Mouse (Mus musculus) cerebellum, adult 2 months (tissue): Measurements from ENCODE around the gene Hist1h4b. TPM values are rescaled to one million over a fixed set of nuclear protein-coding genes. Genes with fewer than 3 reads are reported as not detected.

ENCODE experiments used
- DNase-seq, 2 experiments: peaks; one replicate each; pipeline ENCODE4 v3.0.0; 2021
- H3K27ac ChIP-seq: fragments of 200-500 bp; 2 replicates; pipeline ENCODE4 v1.5.1; 2012; ENCODE audit warnings: low read length, control low read depth, inconsistent platforms; ENCODE audit not compliant: insufficient read depth
- H3K27me3 ChIP-seq: fragments of 200-500 bp; 2 replicates; pipeline ENCODE4 v1.6.1; 2012; ENCODE audit warnings: inconsistent platforms, mild to moderate bottlenecking, low read length, moderate library complexity; ENCODE audit not compliant: control insufficient read depth, insufficient read depth
- H3K4me1 ChIP-seq: fragments of 200-500 bp; 2 replicates; pipeline ENCODE4 v1.6.1; 2011; ENCODE audit warnings: low read length; ENCODE audit not compliant: control insufficient read depth, insufficient read depth
- H3K4me3 ChIP-seq: fragments of 200-500 bp; replicated peaks from 2 replicates; pipeline ENCODE3; 2011; ENCODE audit warnings: mild to moderate bottlenecking, low read depth, low read length, control low read depth; ENCODE audit not compliant: insufficient read depth
- CTCF ChIP-seq: fragments of 200-500 bp; IDR thresholded peaks from 2 replicates; pipeline ENCODE4 v1.5.1; 2011; ENCODE audit warnings: low read depth, mild to moderate bottlenecking, control low read depth, low read length, moderate library complexity, borderline replicate concordance; ENCODE audit not compliant: insufficient read depth
- POLR2A ChIP-seq: fragments of 200-500 bp; IDR thresholded peaks from 2 replicates; pipeline ENCODE4 v1.6.1; 2011; ENCODE audit warnings: low read length, control low read depth, borderline replicate concordance; ENCODE audit not compliant: insufficient read depth
- WGBS: fragments of 180-500 bp; shearing (Covaris S2); methylation state at CpG from one replicate; pipeline ENCODE4 v1.1.7; 2018; 5-methylcytosine and 5-hydroxymethylcytosine counted together
- polyA plus RNA-seq: library from polyadenylated mRNA; depleted of rRNA; stranded (reverse); fragments of >200 nt; gene quantifications from 2 replicates; pipeline ENCODE4 v1.2.3, GENCODE M21; 2012

Hist1h4b gene
- polyA plus RNA-seq, 1 experiment: 4.8 TPM

- Histone ChIP-seq H3K4me1 (no peaks in the 10 kb centered on the region), H3K27me3 (no peaks in the 10 kb centered on the region), H3K4me3 (peak overlapping the region; percentile 23), H3K27ac (peak overlapping the region; percentile 42)
- DNase-seq: peak in 1 of 2 experiments; percentile 29
- WGBS: 3% methylated on average over 18 of the region's 23 CpGs
- TF ChIP-seq CTCF (no peak), POLR2A (no peak)
Measured at GRCm38 (mm10) chr13:23757211-23757773, 479 bp downstream of the Hist1h4b start.

- Histone ChIP-seq H3K4me1 (no peaks in the 10 kb centered on the region; the same call in 1 of the 2 replicates), H3K4me3 (no peak overlapping the region), H3K27ac (no peak overlapping the region), H3K27me3 (no peaks in the 10 kb centered on the region)
- 24% methylated on average over 3 of the region's 3 CpGs for WGBS
- no peak for TF ChIP-seq CTCF
- no peak for TF ChIP-seq POLR2A
- DNase-seq: no peak
Measured at GRCm38 (mm10) chr13:23757921-23758320, 1.1 kb downstream of the Hist1h4b start.

DNA sequence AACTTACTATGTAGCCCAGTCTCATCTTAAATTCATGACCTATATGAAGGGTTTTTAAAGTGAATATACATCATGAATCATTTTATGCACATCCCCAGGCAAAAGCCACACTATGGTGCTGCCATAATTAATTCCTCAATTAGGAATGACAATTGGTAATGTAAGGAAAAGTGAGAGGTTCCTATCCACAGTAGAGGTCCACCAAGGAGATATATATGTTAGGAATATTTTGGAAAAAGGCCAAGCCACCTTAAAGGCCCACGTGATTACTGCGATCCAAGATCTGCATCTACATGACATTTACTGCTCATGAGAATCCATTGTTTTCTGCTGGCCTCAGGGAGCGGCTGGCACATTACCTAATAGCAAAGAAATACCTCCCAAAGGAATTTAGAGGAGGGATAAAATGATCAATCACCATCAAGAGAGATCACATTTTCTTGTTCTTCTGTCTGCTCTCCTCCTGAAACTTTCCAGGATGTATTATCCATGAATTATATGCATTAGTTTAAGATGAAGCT, 2.5 kb downstream of the Hist1h4b start:
- 80% methylated on average over 3 of the region's 3 CpGs for WGBS
- TF ChIP-seq CTCF (no peak), POLR2A (no peak)

GRCm38 (mm10) chr13:23759916-23760239, 3.1 kb downstream of the Hist1h4b start:
- no peak overlapping the region for H3K27ac ChIP-seq
- 74% methylated on average over 1 of the region's 1 CpGs for WGBS

More for the DNA sequence above, 2.5 kb downstream of the Hist1h4b start:
- H3K4me3 ChIP-seq: no peak overlapping the region
- no peak for DNase-seq
- no peaks in the 10 kb centered on the region; the same call in 1 of the 2 replicates for H3K4me1 ChIP-seq
- H3K27me3 ChIP-seq: no peaks in the 10 kb centered on the region
- H3K27ac ChIP-seq: no peak overlapping the region

DNA sequence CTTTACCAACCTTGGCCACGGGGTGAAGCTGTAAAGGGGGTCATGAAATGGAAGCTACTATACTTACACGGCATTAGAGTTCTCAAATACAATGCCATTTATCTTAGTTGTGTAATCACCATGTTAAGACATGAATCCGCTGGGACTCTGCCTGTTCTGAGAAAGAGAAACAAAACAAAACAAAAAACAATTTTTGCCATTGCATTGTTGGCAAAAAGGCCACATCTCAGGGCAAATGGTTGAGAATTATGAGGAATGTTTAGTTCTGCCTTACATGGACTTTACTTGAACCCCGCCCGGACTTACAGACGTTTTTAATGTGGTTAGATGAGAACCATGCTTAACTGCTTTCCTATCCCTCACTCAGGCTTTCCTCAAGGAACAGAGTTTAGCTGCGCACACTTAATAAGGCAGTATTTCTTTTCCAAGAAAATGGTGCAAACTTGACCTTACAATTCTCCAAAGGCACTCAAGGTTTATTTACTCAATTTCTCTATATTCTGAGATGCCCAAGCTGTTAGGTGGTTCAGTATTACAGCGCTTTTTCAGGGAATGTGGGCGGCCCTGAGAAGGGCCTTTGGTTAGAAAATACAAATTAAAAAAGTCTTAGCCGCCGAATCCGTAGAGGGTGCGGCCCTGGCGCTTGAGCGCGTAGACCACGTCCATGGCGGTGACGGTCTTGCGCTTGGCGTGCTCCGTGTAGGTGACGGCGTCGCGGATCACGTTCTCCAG, 3.6 kb downstream of the Hist1h4b start:
- Histone ChIP-seq H3K27ac (peak overlapping the region; percentile 79), H3K4me3 (peak overlapping the region; percentile 50), H3K27me3 (no peaks in the 10 kb centered on the region), H3K4me1 (no peaks in the 10 kb centered on the region; the same call in 1 of the 2 replicates)
- no peak for DNase-seq
- TF ChIP-seq POLR2A (no peak), CTCF (no peak)
- WGBS: 2% methylated on average over 26 of the region's 27 CpGs

More at GRCm38 (mm10) chr13:23759916-23760239, 3.1 kb downstream of the Hist1h4b start:
- Histone ChIP-seq H3K4me3 (no peak overlapping the region), H3K4me1 (no peaks in the 10 kb centered on the region; the same call in 1 of the 2 replicates), H3K27me3 (no peaks in the 10 kb centered on the region)
- no peak for DNase-seq
- TF ChIP-seq CTCF (no peak), POLR2A (no peak)

GRCm38 (mm10) chr13:23760972-23761864, 4.4 kb downstream of the Hist1h4b start, which contains the start of gene Hist1h4a:
TSS of gene Hist1h4a (minus strand) at chr13:23761230.
- Histone ChIP-seq H3K27ac (peak within 1 kb of the TSS; percentile 79), H3K4me1 (no peaks in the 10 kb centered on the region; the same call in 1 of the 2 replicates), H3K4me3 (peak within 1 kb of the TSS; percentile 67), H3K27me3 (no peaks in the 10 kb centered on the region)
- TF ChIP-seq POLR2A: peak; percentile 78; the same call in 1 of the 2 replicates
- TF ChIP-seq CTCF: no peak
- under 1% methylated on average over 66 of the region's 72 CpGs for WGBS
- peak; percentile 98 to 99 for DNase-seq
